Mouse (Mus musculus) ES-Bruce4 (cell line): ENCODE results near the gene Rabep2. TPM values are rescaled to one million over a fixed set of nuclear protein-coding genes. Genes with fewer than 3 reads are reported as not detected.
A peak's percentile ranks its signal among the peaks of the same experiment; 100 is the strongest.
"Not testable (repeated sequence)": the region's sequence is repeated elsewhere in the genome, so short reads cannot be mapped to it uniquely, and the experiment has no call there.

ENCODE experiments used
- H3K27ac ChIP-seq: 2 replicates; pipeline ENCODE4 v1.5.1; 2012; ENCODE audit warnings: low read length, inconsistent platforms; ENCODE audit not compliant: insufficient read depth
- H3K27me3 ChIP-seq: 2 replicates; pipeline ENCODE4 v1.6.1; 2012; ENCODE audit warnings: mild to moderate bottlenecking, low read length, inconsistent platforms; ENCODE audit not compliant: control insufficient read depth, poor library complexity, insufficient read depth, severe bottlenecking
- H3K36me3 ChIP-seq: 2 replicates; pipeline ENCODE4 v1.6.1; 2012; ENCODE audit warnings: inconsistent platforms, mild to moderate bottlenecking, low read length, moderate library complexity; ENCODE audit not compliant: control insufficient read depth, poor library complexity, insufficient read depth, severe bottlenecking
- H3K4me1 ChIP-seq: one replicate; pipeline ENCODE4 v1.8.1; 2011; ENCODE audit warnings: low read length; ENCODE audit not compliant: control insufficient read depth, insufficient read depth
- H3K4me3 ChIP-seq: 2 replicates; pipeline ENCODE4 v1.5.1; 2011; ENCODE audit warnings: low read depth, mild to moderate bottlenecking, low read length
- H3K9ac ChIP-seq: 2 replicates; pipeline ENCODE4 v1.6.1; 2012; ENCODE audit warnings: low read depth, mild to moderate bottlenecking, inconsistent platforms; ENCODE audit not compliant: poor library complexity, severe bottlenecking
- H3K9me3 ChIP-seq: replicated peaks from 2 replicates; pipeline ENCODE4 v1.6.1; 2012; ENCODE audit warnings: mild to moderate bottlenecking, low read length, inconsistent platforms; ENCODE audit not compliant: control insufficient read depth, poor library complexity, insufficient read depth, severe bottlenecking
- CTCF ChIP-seq: IDR thresholded peaks from one replicate; pipeline ENCODE4 v1.8.1; 2011; ENCODE audit warnings: low read depth, low read length
- EP300 ChIP-seq: IDR thresholded peaks from 2 replicates; pipeline ENCODE4 v1.6.1; 2011; ENCODE audit warnings: low read depth, low read length; ENCODE audit not compliant: insufficient read depth
- POLR2A ChIP-seq: IDR thresholded peaks from one replicate; pipeline ENCODE4 v1.8.1; 2011; ENCODE audit warnings: low read length; ENCODE audit not compliant: insufficient read depth
- polyA plus RNA-seq: library from polyadenylated mRNA; stranded (reverse); fragments of >200 nt; gene quantifications from 2 replicates; pipeline ENCODE4 v1.2.4, GENCODE M21; 2011; ENCODE audit warnings: low read depth; ENCODE audit not compliant: missing spikeins, insufficient read depth, insufficient read length

Rabep2 gene
- polyA plus RNA-seq, 1 experiment, result 18.5 TPM

- TF ChIP-seq EP300 (no peak), CTCF (no peak), POLR2A (no peak)
- Histone ChIP-seq H3K4me1 (no peaks in the 10 kb centered on the region), H3K9me3 (no peaks in the 10 kb centered on the region), H3K36me3 (peaks cover 7% of the 10 kb centered on the region), H3K4me3 (no peak overlapping the region), H3K27ac (no peak overlapping the region), H3K27me3 (no peaks in the 10 kb centered on the region), H3K9ac (peak overlapping the region; percentile 53; the same call in 1 of the 2 replicates)
These were observed 31.3 kb upstream of the Rabep2 start for GRCm38 (mm10) chr7:126397221-126397620.

- no peak overlapping the region for H3K9ac ChIP-seq
These were observed 30.7 kb upstream of the Rabep2 start for GRCm38 (mm10) chr7:126397822-126398221.

GRCm38 (mm10) chr7:126399548-126399947 lies 29.0 kb upstream of the Rabep2 start:
- Histone ChIP-seq H3K4me1 (no peaks in the 10 kb centered on the region), H3K9ac (no peak overlapping the region), H3K4me3 (no peak overlapping the region), H3K27ac (no peak overlapping the region), H3K9me3 (no peaks in the 10 kb centered on the region), H3K27me3 (no peaks in the 10 kb centered on the region), H3K36me3 (no peaks in the 10 kb centered on the region; the same call in 1 of the 2 replicates)
- TF ChIP-seq POLR2A, result no peak
- TF ChIP-seq CTCF, result peak; percentile 89

More at GRCm38 (mm10) chr7:126397822-126398221, 30.7 kb upstream of the Rabep2 start:
- no peak overlapping the region for H3K27ac ChIP-seq
- no peaks in the 10 kb centered on the region for H3K4me1 ChIP-seq
- H3K9me3 ChIP-seq, result no peaks in the 10 kb centered on the region
- no peak for TF ChIP-seq CTCF
- no peak for TF ChIP-seq EP300
- TF ChIP-seq POLR2A, result no peak
- H3K36me3 ChIP-seq, result peaks cover 7% of the 10 kb centered on the region
- H3K4me3 ChIP-seq, result no peak overlapping the region
- H3K27me3 ChIP-seq, result no peaks in the 10 kb centered on the region

GRCm38 (mm10) chr7:126402518-126402917 lies 26.0 kb upstream of the Rabep2 start:
- not testable (repeated sequence) for H3K36me3 ChIP-seq, H3K4me3 ChIP-seq, H3K27me3 ChIP-seq, H3K9ac ChIP-seq, H3K9me3 ChIP-seq, H3K27ac ChIP-seq, H3K4me1 ChIP-seq

GRCm38 (mm10) chr7:126408686-126409085 lies 19.9 kb upstream of the Rabep2 start:
- H3K27me3 ChIP-seq, result no peaks in the 10 kb centered on the region
- no peak overlapping the region for H3K9ac ChIP-seq
- TF ChIP-seq POLR2A (no peak), CTCF (no peak), EP300 (no peak)
- H3K4me1 ChIP-seq, result no peaks in the 10 kb centered on the region
- H3K36me3 ChIP-seq, result no peaks in the 10 kb centered on the region
- H3K27ac ChIP-seq, result no peak overlapping the region
- H3K9me3 ChIP-seq, result no peaks in the 10 kb centered on the region
- no peak overlapping the region for H3K4me3 ChIP-seq

- Histone ChIP-seq H3K36me3 (no peaks in the 10 kb centered on the region), H3K4me1 (no peaks in the 10 kb centered on the region), H3K4me3 (no peak overlapping the region), H3K9me3 (no peaks in the 10 kb centered on the region), H3K27ac (no peak overlapping the region), H3K27me3 (no peaks in the 10 kb centered on the region), H3K9ac (no peak overlapping the region)
- no peak for TF ChIP-seq POLR2A
- TF ChIP-seq CTCF, result no peak
- no peak for TF ChIP-seq EP300
These were observed 17.5 kb upstream of the Rabep2 start for GRCm38 (mm10) chr7:126411061-126411460.
